20 mouse cellular contexts compared by ENCODE assay signal in the genomic region with DNA sequence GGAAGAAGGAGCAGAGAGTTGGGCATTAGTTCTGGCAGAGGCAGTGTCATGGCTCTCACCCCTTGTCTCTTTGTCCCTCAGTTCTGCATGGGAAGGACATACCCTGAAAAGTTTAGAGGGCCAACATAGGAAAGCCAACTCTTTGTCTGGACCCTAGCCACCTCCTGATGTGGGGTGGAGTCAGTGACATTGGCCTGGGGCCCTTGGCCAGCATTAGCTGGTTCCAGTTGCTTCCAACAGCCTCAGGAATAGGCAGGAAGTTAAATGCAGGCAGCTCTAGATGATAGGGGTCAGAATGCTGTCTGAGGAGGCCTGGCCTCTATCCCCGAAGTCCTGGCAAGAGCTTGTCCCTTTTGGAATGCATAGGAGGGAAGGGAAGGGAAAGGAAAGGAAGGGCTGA. TPM values are rescaled to one million over a fixed set of nuclear protein-coding genes. Genes with fewer than 3 reads are reported as not detected.
A peak's percentile ranks its signal among the peaks of the same experiment; 100 is the strongest.
DNase-seq lines count a peak whose midpoint lies in the region; ATAC-seq and TF ChIP-seq lines count a peak whose summit lies in the region.
"Had no signal": no experiment of that assay in that cellular context is flagged by ENCODE, and none has a peak within 500 bp of the region (broad histone marks: within the 10 kb centered on the region; RNA-seq: fewer than 3 reads in every experiment).

No protein-coding gene starts in this region.

- no peaks in the 10 kb centered on the region for H3K9me3 ChIP-seq in hindbrain, embryonic 10.5 days
- no peaks in the 10 kb centered on the region for H3K9me3 ChIP-seq in hindbrain, postnatal 0 days (ENCODE audit: low read length)
- H3K9me3 ChIP-seq: embryonic facial prominence, embryonic 13.5 days; limb, embryonic 13.5 days had no signal

- no peak overlapping the region for H3K4me2 ChIP-seq in hindbrain, postnatal 0 days (ENCODE audit: low read depth, low read length)
- H3K4me2 ChIP-seq: embryonic facial prominence, embryonic 13.5 days; hindbrain, embryonic 14.5 days; limb, embryonic 13.5 days had no signal

- no peak for ATAC-seq in hindbrain, postnatal 0 days
- ATAC-seq: intestine, embryonic 16.5 days; midbrain, embryonic 16.5 days had no signal

- DNase-seq in adrenal gland, postnatal 10 days, result peak; percentile 36
- no peak for DNase-seq in adrenal gland, postnatal 25 days
- no peak for DNase-seq in hindbrain, embryonic 10.5 days (ENCODE audit: low spot score)
- DNase-seq in hindbrain, postnatal 0 days (ENCODE audit: low spot score), result no peak
- DNase-seq in lung, postnatal 4 days, result peak; percentile 18 to 63
- DNase-seq in lung, adult 18-20 months, result no peak
- no peak for DNase-seq in urinary bladder, adult 2 months (ENCODE audit: low spot score)
- no peak for DNase-seq in c-Kit-positive CD71-positive TER-119-positive erythroid progenitor cells, embryonic 14.5 days (ENCODE audit: low spot score)
- DNase-seq: cerebellum, adult 9-10 months; kidney, postnatal 25 days; layer of hippocampus, adult 9-11 months; retina, postnatal 1 day; right cerebral cortex, postnatal 4 days; thymus, postnatal 36 days had no signal

- no peaks in the 10 kb centered on the region for H3K36me3 ChIP-seq in hindbrain, embryonic 10.5 days
- H3K36me3 ChIP-seq in hindbrain, postnatal 0 days (ENCODE audit: insufficient read depth, low read length), result no peaks in the 10 kb centered on the region
- H3K36me3 ChIP-seq: embryonic facial prominence, embryonic 13.5 days; limb, embryonic 13.5 days had no signal

- no peak for TF ChIP-seq CTCF in hindbrain, postnatal 0 days (IDR thresholded peaks at IDR 0.05; ENCODE audit: low read depth)

- 56% methylated on average over 1 of the region's 1 CpGs for WGBS in hindbrain, embryonic 10.5 days
- WGBS in hindbrain, postnatal 0 days, result 67% methylated on average over 1 of the region's 1 CpGs

- 0 out of 2 replicates have a peak overlapping the region, but pooled peaks have one; percentile 24 for H3K27ac ChIP-seq in hindbrain, embryonic 10.5 days
- no peak overlapping the region for H3K27ac ChIP-seq in hindbrain, postnatal 0 days
- H3K27ac ChIP-seq: embryonic facial prominence, embryonic 13.5 days; hindbrain, embryonic 14.5 days; limb, embryonic 13.5 days had no signal

- H3K9ac ChIP-seq in hindbrain, postnatal 0 days (replicated peaks; ENCODE audit: low read length), result no peak overlapping the region
- H3K9ac ChIP-seq: embryonic facial prominence, embryonic 13.5 days; hindbrain, embryonic 14.5 days; limb, embryonic 13.5 days had no signal

- H3K4me1 ChIP-seq in hindbrain, embryonic 10.5 days (replicated peaks), result peaks cover 69% of the 10 kb centered on the region
- H3K4me1 ChIP-seq in hindbrain, postnatal 0 days (ENCODE audit: insufficient read depth, low read length), result peaks cover 10% of the 10 kb centered on the region; the same call in 1 of the 2 replicates

- peaks cover 16% of the 10 kb centered on the region for H3K27me3 ChIP-seq in hindbrain, embryonic 10.5 days (ENCODE audit: insufficient read depth, poor library complexity, severe bottlenecking)
- H3K27me3 ChIP-seq in hindbrain, postnatal 0 days (ENCODE audit: insufficient read depth, low read length), result no peaks in the 10 kb centered on the region

- H3K4me3 ChIP-seq in hindbrain, embryonic 10.5 days, result no peak overlapping the region
- H3K4me3 ChIP-seq in hindbrain, postnatal 0 days (ENCODE audit: low read length), result no peak overlapping the region
- H3K4me3 ChIP-seq: embryonic facial prominence, embryonic 13.5 days; limb, embryonic 13.5 days had no signal

RNA-seq across cellular contexts. Expression of a gene that starts 42.9 kb away (rescaled TPM):
- total RNA-seq in adrenal gland, postnatal 10 days (2021), result 1 to 10 TPM; 4.9 to 5.4 TPM
- 1.5 and 4.0 TPM in 2 replicates for total RNA-seq in adrenal gland, postnatal 25 days (2021)
- polyA plus RNA-seq in hindbrain, embryonic 10.5 days (2016; fragmentation: Nextera tagmentation; extraction: Ambion mirVana), result 3.2 and 4.3 TPM in 2 replicates
- 30.4 and 32.2 TPM in 2 replicates for total RNA-seq in hindbrain, postnatal 0 days (2014; rRNA removed)
- polyA plus RNA-seq in hindbrain, postnatal 0 days (2015; fragmentation: Nextera tagmentation; extraction: Ambion mirVana), result 2.9 and 3.0 TPM in 2 replicates
- polyA plus RNA-seq in urinary bladder, adult 2 months (2012; rRNA removed), result 0.56 and 1.5 TPM in 2 replicates
- total RNA-seq: MEL had no signal

Comparison
In these comparisons a context has a peak if more than half of its experiments do, and no peak if none do; other contexts are left out.
1. DNase-seq: peak in adrenal gland, postnatal 10 days (single experiment) and lung, postnatal 4 days (2 of 2); none in adrenal gland, postnatal 25 days (single experiment), hindbrain, embryonic 10.5 days (single experiment), hindbrain, postnatal 0 days (single experiment), lung, adult 18-20 months (0 of 2), urinary bladder, adult 2 months (single experiment) and c-Kit-positive CD71-positive TER-119-positive erythroid progenitor cells, embryonic 14.5 days (single experiment).